Mouse (Mus musculus): ENCODE measurements around the gene Psd. TPM values are rescaled to one million over a fixed set of nuclear protein-coding genes. Genes with fewer than 3 reads are reported as not detected.
A peak's percentile ranks its signal among the peaks of the same experiment; 100 is the strongest.

Gene Psd
- polyA plus RNA-seq, 1 experiment from 2014 or later, result 41.9 TPM

GRCm38 (mm10) chr19:46324918-46325317, 2.0 kb downstream of the Psd start:
- Histone ChIP-seq H3K9me3 (ENCODE audit: control insufficient read depth, low read depth, low read length) (no peaks in the 10 kb centered on the region), H3K9ac (replicated peaks; ENCODE audit: low read depth, low read length) (no peak overlapping the region), H3K4me2 (replicated peaks; ENCODE audit: low read depth, low read length) (no peak overlapping the region), H3K27me3 (ENCODE audit: control insufficient read depth, insufficient read depth, low read length) (peaks cover 23% of the 10 kb centered on the region), H3K4me1 (ENCODE audit: control insufficient read depth, insufficient read depth, low read length) (peaks cover 24% of the 10 kb centered on the region), H3K27ac (ENCODE audit: low read length) (no peak overlapping the region), H3K4me3 (ENCODE audit: low read depth, low read length) (no peak overlapping the region), H3K36me3 (ENCODE audit: control insufficient read depth, insufficient read depth, low read length) (no peaks in the 10 kb centered on the region)
- ATAC-seq (ENCODE audit: insufficient number of reproducible peaks, insufficient read depth, low FRiP score, low read depth), result no peak
- 52% methylated on average over 5 of the region's 5 CpGs for WGBS

GRCm38 (mm10) chr19:46324366-46324765, 2.6 kb downstream of the Psd start:
- no peak for ATAC-seq (ENCODE audit: insufficient number of reproducible peaks, insufficient read depth, low FRiP score, low read depth)
- H3K4me2 ChIP-seq (replicated peaks; ENCODE audit: low read depth, low read length), result no peak overlapping the region
- no peaks in the 10 kb centered on the region for H3K36me3 ChIP-seq (ENCODE audit: control insufficient read depth, insufficient read depth, low read length)
- H3K9me3 ChIP-seq (ENCODE audit: control insufficient read depth, low read depth, low read length), result no peaks in the 10 kb centered on the region
- H3K27ac ChIP-seq (ENCODE audit: low read length), result no peak overlapping the region
- peaks cover 23% of the 10 kb centered on the region for H3K4me1 ChIP-seq (ENCODE audit: control insufficient read depth, insufficient read depth, low read length)
- WGBS, result 59% methylated on average over 11 of the region's 11 CpGs
- H3K27me3 ChIP-seq (ENCODE audit: control insufficient read depth, insufficient read depth, low read length), result peaks cover 23% of the 10 kb centered on the region
- H3K9ac ChIP-seq (replicated peaks; ENCODE audit: low read depth, low read length), result no peak overlapping the region
- H3K4me3 ChIP-seq (ENCODE audit: low read depth, low read length), result no peak overlapping the region

GRCm38 (mm10) chr19:46323716-46324115, 3.2 kb downstream of the Psd start:
- Histone ChIP-seq H3K9ac (replicated peaks; ENCODE audit: low read depth, low read length) (no peak overlapping the region), H3K4me2 (replicated peaks; ENCODE audit: low read depth, low read length) (no peak overlapping the region), H3K9me3 (ENCODE audit: control insufficient read depth, low read depth, low read length) (no peaks in the 10 kb centered on the region), H3K27me3 (ENCODE audit: control insufficient read depth, insufficient read depth, low read length) (peaks cover 23% of the 10 kb centered on the region), H3K4me3 (ENCODE audit: low read depth, low read length) (no peak overlapping the region), H3K27ac (ENCODE audit: low read length) (no peak overlapping the region), H3K36me3 (ENCODE audit: control insufficient read depth, insufficient read depth, low read length) (no peaks in the 10 kb centered on the region), H3K4me1 (ENCODE audit: control insufficient read depth, insufficient read depth, low read length) (peaks cover 23% of the 10 kb centered on the region)
- 69% methylated on average over 5 of the region's 5 CpGs for WGBS
- ATAC-seq (ENCODE audit: insufficient number of reproducible peaks, insufficient read depth, low FRiP score, low read depth), result no peak

DNA sequence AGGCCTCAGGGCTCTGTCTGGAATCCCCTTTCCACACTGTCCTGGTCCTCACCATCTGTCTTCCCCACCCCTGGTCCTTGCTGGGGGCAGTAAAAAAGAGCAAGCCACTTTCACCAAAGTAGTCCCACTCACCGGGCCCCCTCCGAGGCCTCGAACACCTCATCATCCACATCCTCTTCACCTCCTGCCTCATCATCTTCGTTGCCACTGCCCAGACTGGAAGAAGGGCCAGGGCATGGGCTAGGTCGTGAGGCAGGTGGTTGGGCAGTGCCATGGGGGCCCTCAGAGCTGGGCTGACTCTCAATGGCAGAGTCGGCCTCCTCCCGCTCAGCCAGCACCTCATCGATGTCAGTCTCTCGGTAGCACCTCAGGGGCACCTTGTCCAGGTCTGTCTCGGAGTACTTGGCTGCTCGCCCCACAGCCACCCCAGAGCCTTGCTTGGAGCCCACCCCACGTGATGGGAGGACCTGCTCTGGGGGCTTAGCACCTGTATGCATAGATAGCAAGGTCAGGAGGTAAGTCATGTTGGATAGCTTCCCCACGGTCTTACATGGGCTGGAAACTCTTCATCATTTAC, 3.9 kb downstream of the Psd start:
- no peak for ATAC-seq (ENCODE audit: insufficient number of reproducible peaks, insufficient read depth, low FRiP score, low read depth)
- no peak overlapping the region for H3K4me2 ChIP-seq (replicated peaks; ENCODE audit: low read depth, low read length)
- peaks cover 26% of the 10 kb centered on the region for H3K27me3 ChIP-seq (ENCODE audit: control insufficient read depth, insufficient read depth, low read length)

DNA sequence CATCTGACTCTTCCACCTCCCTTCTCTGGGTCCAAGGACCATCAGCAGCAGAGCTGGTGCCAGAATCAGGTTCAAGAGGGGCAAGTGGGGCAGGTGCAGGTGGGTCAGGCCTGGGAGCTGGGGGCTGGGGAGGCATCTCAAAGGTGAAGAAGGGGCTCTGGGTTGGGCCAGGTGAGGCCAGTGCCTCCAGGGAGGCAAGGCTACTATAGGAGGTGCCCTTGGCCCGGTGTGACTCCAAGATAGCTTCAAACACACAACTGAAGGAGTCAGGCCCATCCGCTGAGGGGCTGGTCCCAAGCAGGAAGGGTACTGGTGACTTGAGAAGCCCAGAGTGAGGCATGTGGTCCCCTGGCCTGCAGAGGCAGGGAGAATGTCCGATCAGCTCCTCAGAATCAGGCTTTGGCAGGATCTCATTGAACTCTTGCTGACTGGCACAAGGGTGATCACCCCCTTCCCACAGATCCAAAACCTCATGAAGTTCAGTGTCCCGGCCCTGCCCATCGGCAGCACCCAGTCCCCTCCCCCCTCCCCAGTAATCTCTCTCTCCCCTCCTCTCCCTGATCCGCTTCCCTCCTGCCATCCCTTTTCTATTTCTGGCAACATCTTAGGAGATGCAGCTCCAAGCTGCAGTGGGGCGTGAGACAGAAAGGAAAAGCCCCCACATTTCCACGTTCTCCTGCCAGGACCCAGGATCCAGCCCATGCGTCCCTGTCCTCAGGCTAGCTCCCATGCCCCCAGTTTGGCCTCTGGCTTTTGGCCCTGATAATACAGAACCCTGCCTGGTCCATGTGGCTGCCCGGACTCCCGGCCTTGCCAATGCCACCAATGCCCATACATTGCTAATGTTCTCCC, 4.6 kb downstream of the Psd start:
- no peak overlapping the region for H3K27ac ChIP-seq (ENCODE audit: low read length)
- H3K36me3 ChIP-seq (ENCODE audit: control insufficient read depth, insufficient read depth, low read length), result no peaks in the 10 kb centered on the region
- peaks cover 26% of the 10 kb centered on the region for H3K27me3 ChIP-seq (ENCODE audit: control insufficient read depth, insufficient read depth, low read length)
- no peak overlapping the region for H3K4me3 ChIP-seq (ENCODE audit: low read depth, low read length)
- no peak overlapping the region for H3K4me2 ChIP-seq (replicated peaks; ENCODE audit: low read depth, low read length)
- WGBS, result 60% methylated on average over 11 of the region's 11 CpGs
- no peak for ATAC-seq (ENCODE audit: insufficient number of reproducible peaks, insufficient read depth, low FRiP score, low read depth)
- H3K9ac ChIP-seq (replicated peaks; ENCODE audit: low read depth, low read length), result no peak overlapping the region
- peaks cover 26% of the 10 kb centered on the region for H3K4me1 ChIP-seq (ENCODE audit: control insufficient read depth, insufficient read depth, low read length)
- no peaks in the 10 kb centered on the region for H3K9me3 ChIP-seq (ENCODE audit: control insufficient read depth, low read depth, low read length)

More for the DNA sequence above, 3.9 kb downstream of the Psd start:
- H3K4me3 ChIP-seq (ENCODE audit: low read depth, low read length), result no peak overlapping the region
- WGBS, result 79% methylated on average over 13 of the region's 13 CpGs
- H3K27ac ChIP-seq (ENCODE audit: low read length), result no peak overlapping the region
- no peaks in the 10 kb centered on the region for H3K9me3 ChIP-seq (ENCODE audit: control insufficient read depth, low read depth, low read length)
- no peak overlapping the region for H3K9ac ChIP-seq (replicated peaks; ENCODE audit: low read depth, low read length)
- H3K4me1 ChIP-seq (ENCODE audit: control insufficient read depth, insufficient read depth, low read length), result peaks cover 28% of the 10 kb centered on the region
- H3K36me3 ChIP-seq (ENCODE audit: control insufficient read depth, insufficient read depth, low read length), result no peaks in the 10 kb centered on the region

DNA sequence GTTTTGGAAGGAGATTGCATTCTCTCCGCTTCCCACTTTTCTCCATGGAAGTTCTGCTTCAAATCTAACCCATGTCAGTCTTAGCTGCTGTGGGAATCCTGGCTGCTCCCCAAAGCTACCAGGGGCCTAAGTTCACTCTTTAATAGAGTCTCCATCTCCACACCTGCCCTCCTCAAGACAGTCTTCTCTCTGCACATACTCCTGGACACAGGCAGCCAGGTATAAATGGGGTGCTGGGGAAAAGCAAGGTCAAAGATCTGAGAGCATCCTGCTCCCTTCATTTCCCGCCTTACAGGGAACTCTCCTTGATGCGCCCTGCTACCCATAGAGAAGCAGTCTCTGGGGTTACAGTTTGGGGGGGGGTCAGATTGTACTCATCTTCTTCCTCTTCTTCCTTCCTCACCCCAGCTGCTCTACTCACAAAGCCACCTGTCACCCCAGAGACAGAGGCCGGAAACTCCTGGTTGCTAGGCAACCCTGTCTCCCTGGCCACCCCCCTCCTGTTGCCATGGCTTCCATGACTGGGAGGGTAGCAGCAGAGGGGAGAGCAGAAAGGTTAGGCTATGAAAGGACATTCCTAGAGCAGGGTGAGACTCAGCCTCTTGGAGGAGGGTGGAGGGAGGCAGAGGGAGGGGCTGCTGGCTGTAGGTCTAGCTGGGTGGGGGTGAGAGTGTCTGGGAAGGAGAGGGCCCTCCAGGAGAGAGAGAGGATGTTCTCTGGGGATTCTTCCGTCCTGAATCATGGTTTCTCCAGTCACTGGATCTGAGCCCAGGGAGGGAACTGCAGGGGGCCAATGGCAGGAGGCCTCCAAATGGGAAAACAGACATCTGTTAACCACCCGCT, 5.6 kb downstream of the Psd start:
- Histone ChIP-seq H3K27ac (ENCODE audit: low read length) (no peak overlapping the region), H3K9me3 (ENCODE audit: control insufficient read depth, low read depth, low read length) (no peaks in the 10 kb centered on the region), H3K9ac (replicated peaks; ENCODE audit: low read depth, low read length) (no peak overlapping the region), H3K4me3 (ENCODE audit: low read depth, low read length) (no peak overlapping the region), H3K36me3 (ENCODE audit: control insufficient read depth, insufficient read depth, low read length) (no peaks in the 10 kb centered on the region), H3K4me1 (ENCODE audit: control insufficient read depth, insufficient read depth, low read length) (peaks cover 28% of the 10 kb centered on the region), H3K4me2 (replicated peaks; ENCODE audit: low read depth, low read length) (no peak overlapping the region), H3K27me3 (ENCODE audit: control insufficient read depth, insufficient read depth, low read length) (peaks cover 20% of the 10 kb centered on the region)
- WGBS, result 32% methylated on average over 6 of the region's 6 CpGs
- ATAC-seq (ENCODE audit: insufficient number of reproducible peaks, insufficient read depth, low FRiP score, low read depth), result peak; percentile 26; the same call in 1 of the 2 replicates

DNA sequence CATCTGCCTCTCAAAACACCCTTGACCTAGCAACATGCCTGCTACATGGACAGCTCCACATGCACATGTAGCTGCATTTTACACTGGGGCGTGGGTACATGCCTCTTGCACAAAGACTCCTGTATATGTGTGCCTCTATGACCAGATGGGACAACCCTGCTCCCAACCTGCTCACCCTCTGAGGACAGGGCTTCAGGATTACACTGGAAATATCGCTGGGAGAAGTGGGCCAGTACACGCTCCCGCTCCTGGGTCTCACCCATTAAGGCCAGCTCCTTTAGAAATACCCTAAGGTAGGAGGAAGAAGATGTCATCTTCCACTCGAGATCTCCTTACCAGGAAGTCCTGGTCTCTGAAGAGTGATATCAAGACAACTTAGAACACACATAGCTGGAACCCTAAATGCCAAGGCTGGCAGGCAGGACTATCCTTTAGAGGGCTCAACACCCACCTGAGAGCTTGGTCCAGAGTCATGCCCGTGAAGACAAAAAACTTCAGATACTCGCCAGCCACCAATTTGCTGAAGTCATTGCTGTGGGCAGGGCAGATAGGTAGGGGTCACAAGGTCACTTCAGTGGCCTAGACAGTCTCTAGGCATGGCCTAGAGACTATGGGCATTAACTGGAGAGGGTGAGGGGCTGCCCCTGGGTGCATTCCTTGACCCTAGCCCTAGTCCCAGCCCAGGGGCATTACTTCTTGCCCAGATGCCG, 6.7 kb downstream of the Psd start:
- Histone ChIP-seq H3K27me3 (ENCODE audit: control insufficient read depth, insufficient read depth, low read length) (peaks cover 20% of the 10 kb centered on the region), H3K9ac (replicated peaks; ENCODE audit: low read depth, low read length) (no peak overlapping the region), H3K27ac (ENCODE audit: low read length) (no peak overlapping the region), H3K4me2 (replicated peaks; ENCODE audit: low read depth, low read length) (no peak overlapping the region), H3K4me1 (ENCODE audit: control insufficient read depth, insufficient read depth, low read length) (peaks cover 39% of the 10 kb centered on the region), H3K36me3 (ENCODE audit: control insufficient read depth, insufficient read depth, low read length) (no peaks in the 10 kb centered on the region), H3K4me3 (ENCODE audit: low read depth, low read length) (no peak overlapping the region), H3K9me3 (ENCODE audit: control insufficient read depth, low read depth, low read length) (no peaks in the 10 kb centered on the region)
- WGBS, result 80% methylated on average over 8 of the region's 8 CpGs
- no peak for ATAC-seq (ENCODE audit: insufficient number of reproducible peaks, insufficient read depth, low FRiP score, low read depth)

Measured in stomach, embryonic 14.5 days (tissue).